8 mouse cellular contexts compared by ENCODE assay signal in genomic region chr3:87515567-87516081, GRCm38 (mm10). TPM values are rescaled to one million over a fixed set of nuclear protein-coding genes. Genes with fewer than 3 reads are reported as not detected.
DNase-seq lines count a peak whose midpoint lies in the region; ATAC-seq and TF ChIP-seq lines count a peak whose summit lies in the region.

No protein-coding gene starts in this region.

- no peaks in the 10 kb centered on the region; the same call in 1 of the 2 replicates for H3K4me1 ChIP-seq in lung, embryonic 14.5 days (ENCODE audit: insufficient read depth)
- H3K4me1 ChIP-seq in forebrain, embryonic 12.5 days: no peaks in the 10 kb centered on the region
- H3K4me1 ChIP-seq in hindbrain, embryonic 14.5 days (replicated peaks; ENCODE audit: control insufficient read depth, insufficient read depth, low read length): no peaks in the 10 kb centered on the region

- 0 out of 2 replicates have a peak, but pooled peaks have one; percentile 40 for ATAC-seq in lung, embryonic 14.5 days (ENCODE audit: insufficient read depth)
- no peak for ATAC-seq in forebrain, embryonic 12.5 days (ENCODE audit: low FRiP score)
- no peak for ATAC-seq in hindbrain, embryonic 14.5 days (ENCODE audit: low FRiP score)

- H3K4me3 ChIP-seq in lung, embryonic 14.5 days (ENCODE audit: low read depth, low read length): no peak overlapping the region
- no peak overlapping the region for H3K4me3 ChIP-seq in forebrain, embryonic 12.5 days (replicated peaks)
- H3K4me3 ChIP-seq in hindbrain, embryonic 14.5 days (replicated peaks; ENCODE audit: low read length): no peak overlapping the region

- peak overlapping the region; percentile 36; the same call in 1 of the 2 replicates for H3K4me2 ChIP-seq in lung, embryonic 14.5 days
- no peak overlapping the region for H3K4me2 ChIP-seq in forebrain, embryonic 12.5 days
- no peak overlapping the region for H3K4me2 ChIP-seq in hindbrain, embryonic 14.5 days (replicated peaks)

- H3K27ac ChIP-seq in lung, embryonic 14.5 days (ENCODE audit: low read depth): 0 out of 2 replicates have a peak overlapping the region, but pooled peaks have one; percentile 16
- no peak overlapping the region for H3K27ac ChIP-seq in forebrain, embryonic 12.5 days
- no peak overlapping the region for H3K27ac ChIP-seq in hindbrain, embryonic 14.5 days

- TF ChIP-seq CTCF in lung, embryonic 14.5 days (IDR thresholded peaks at IDR 0.05; ENCODE audit: low read depth): no peak

- H3K9me3 ChIP-seq in lung, embryonic 14.5 days (ENCODE audit: low read depth, low read length): no peaks in the 10 kb centered on the region
- no peaks in the 10 kb centered on the region for H3K9me3 ChIP-seq in forebrain, embryonic 12.5 days
- no peaks in the 10 kb centered on the region for H3K9me3 ChIP-seq in hindbrain, embryonic 14.5 days (ENCODE audit: control insufficient read depth, low read length)

- peak; percentile 74 for DNase-seq in 416B (ENCODE audit: low read depth)
- peak; percentile 68 for DNase-seq in Muller cell, postnatal 12 days (ENCODE audit: inconsistent ontology term)
- peak; percentile 28 for DNase-seq in heart, postnatal 4 days
- DNase-seq in lung, embryonic 14.5 days: peak; percentile 43
- no peak for DNase-seq in retina, embryonic 14.5 days (ENCODE audit: low spot score)
- no peak for DNase-seq in embryo, embryonic 11 days
- no peak for DNase-seq in hindbrain, embryonic 14.5 days (ENCODE audit: low spot score)

- H3K36me3 ChIP-seq in lung, embryonic 14.5 days (ENCODE audit: insufficient read depth): no peaks in the 10 kb centered on the region
- no peaks in the 10 kb centered on the region for H3K36me3 ChIP-seq in forebrain, embryonic 12.5 days (replicated peaks)
- no peaks in the 10 kb centered on the region for H3K36me3 ChIP-seq in hindbrain, embryonic 14.5 days (replicated peaks; ENCODE audit: control insufficient read depth, insufficient read depth)

- 25% methylated on average over 13 of the region's 13 CpGs for WGBS in lung, embryonic 14.5 days
- 66% methylated on average over 13 of the region's 13 CpGs for WGBS in forebrain, embryonic 12.5 days
- 63% methylated on average over 13 of the region's 13 CpGs for WGBS in hindbrain, embryonic 14.5 days

- no peaks in the 10 kb centered on the region for H3K27me3 ChIP-seq in lung, embryonic 14.5 days (ENCODE audit: insufficient read depth, low read length)
- H3K27me3 ChIP-seq in forebrain, embryonic 12.5 days: 0 out of 2 replicates have a peak, but pooled peaks cover 3% of the 10 kb centered on the region
- no peaks in the 10 kb centered on the region for H3K27me3 ChIP-seq in hindbrain, embryonic 14.5 days (ENCODE audit: control insufficient read depth, insufficient read depth, low read length)

- H3K9ac ChIP-seq in lung, embryonic 14.5 days: no peak overlapping the region
- no peak overlapping the region for H3K9ac ChIP-seq in forebrain, embryonic 12.5 days
- H3K9ac ChIP-seq in hindbrain, embryonic 14.5 days: no peak overlapping the region

RNA-seq across cellular contexts. Expression of gene Etv3, which starts 9.6 kb away (rescaled TPM):
- total RNA-seq in heart, postnatal 4 days (2021): 10 to 100 TPM; 16.8 to 17.6 TPM
- 10.8 and 12.8 TPM in 2 replicates for polyA plus RNA-seq in lung, embryonic 14.5 days (2014; fragmentation: Nextera tagmentation; extraction: Ambion mirVana)
- polyA plus RNA-seq in forebrain, embryonic 12.5 days (2016; fragmentation: Nextera tagmentation; extraction: Ambion mirVana): 13.1 and 13.8 TPM in 2 replicates
- 7.0 and 7.1 TPM in 2 replicates for polyA plus RNA-seq in hindbrain, embryonic 14.5 days (2014; fragmentation: Nextera tagmentation; extraction: Ambion mirVana)

Comparison
In these comparisons a context has a peak if more than half of its experiments do, and no peak if none do; other contexts are left out.
1. DNase-seq: peak in 416B (single experiment), Muller cell, postnatal 12 days (single experiment), heart, postnatal 4 days (single experiment) and lung, embryonic 14.5 days (single experiment); none in retina, embryonic 14.5 days (single experiment), embryo, embryonic 11 days (single experiment) and hindbrain, embryonic 14.5 days (single experiment).